Mouse (Mus musculus): ENCODE data around the gene Ttll11. TPM values are rescaled to one million over a fixed set of nuclear protein-coding genes. Genes with fewer than 3 reads are reported as not detected.
A peak's percentile ranks its signal among the peaks of the same experiment; 100 is the strongest.

The Ttll11 gene
- polyA plus RNA-seq, 1 experiment from 2014 or later, result 1.2 TPM

DNA sequence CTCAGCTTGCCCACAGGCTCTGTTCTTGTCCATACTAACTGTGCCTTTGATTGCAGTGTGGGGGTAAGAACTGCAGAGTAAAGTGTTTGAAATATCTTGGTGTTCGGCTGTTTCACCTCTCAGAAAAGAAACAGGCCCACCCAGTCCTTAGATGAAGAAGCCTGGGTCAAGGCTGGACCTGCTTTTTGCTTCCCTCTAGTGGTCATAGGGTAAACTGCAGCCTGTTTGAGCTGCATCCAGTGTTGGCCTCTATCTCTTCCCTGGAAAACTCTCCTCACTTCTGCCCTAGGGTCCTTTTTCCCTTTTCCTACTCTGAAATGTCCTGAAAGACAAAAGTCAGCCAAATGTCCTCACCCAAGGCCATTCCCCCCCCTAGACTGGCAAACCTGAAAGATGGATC, 28.4 kb upstream of the Ttll11 start:
- Histone ChIP-seq H3K9ac (no peak overlapping the region), H3K27me3 (ENCODE audit: insufficient read depth, low read length) (peaks cover 9% of the 10 kb centered on the region), H3K36me3 (ENCODE audit: insufficient read depth) (no peaks in the 10 kb centered on the region), H3K4me3 (ENCODE audit: low read depth, low read length) (no peak overlapping the region), H3K9me3 (ENCODE audit: low read depth, low read length) (no peaks in the 10 kb centered on the region), H3K4me2 (no peak overlapping the region), H3K4me1 (ENCODE audit: insufficient read depth) (no peaks in the 10 kb centered on the region; the same call in 1 of the 2 replicates), H3K27ac (ENCODE audit: low read depth) (no peak overlapping the region)
- 22% methylated on average over 1 of the region's 1 CpGs for WGBS
- DNase-seq (peak; percentile 84), ATAC-seq (ENCODE audit: insufficient read depth) (no peak)
- peak; percentile 86 for TF ChIP-seq CTCF (IDR thresholded peaks at IDR 0.05; ENCODE audit: low read depth)

DNA sequence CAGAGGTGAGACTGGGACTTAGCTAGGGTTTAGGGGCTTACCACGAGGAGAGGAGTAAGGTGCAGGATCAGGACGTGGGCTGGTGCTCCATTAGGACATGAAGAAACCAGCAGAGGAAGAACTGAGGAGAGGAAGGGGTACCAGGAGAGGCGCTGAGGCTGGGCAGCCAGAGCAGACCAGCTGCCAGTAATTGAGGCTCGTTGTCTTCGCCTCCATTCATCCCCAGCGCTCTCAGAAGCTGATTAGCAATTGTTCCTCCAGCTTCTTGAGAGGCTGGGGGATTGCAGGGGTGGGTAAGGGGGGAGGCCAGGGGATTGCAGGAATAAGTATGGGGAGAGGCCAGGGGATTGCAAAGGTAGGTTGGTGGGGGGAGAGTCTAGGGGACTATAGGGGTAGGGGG, 22.5 kb upstream of the Ttll11 start:
- H3K4me3 ChIP-seq (ENCODE audit: low read depth, low read length), result no peak overlapping the region
- H3K9ac ChIP-seq, result no peak overlapping the region
- 41% methylated on average over 6 of the region's 6 CpGs for WGBS
- no peaks in the 10 kb centered on the region for H3K27me3 ChIP-seq (ENCODE audit: insufficient read depth, low read length)
- H3K4me2 ChIP-seq, result no peak overlapping the region
- H3K4me1 ChIP-seq (ENCODE audit: insufficient read depth), result no peaks in the 10 kb centered on the region
- H3K27ac ChIP-seq (ENCODE audit: low read depth), result no peak overlapping the region
- H3K9me3 ChIP-seq (ENCODE audit: low read depth, low read length), result no peaks in the 10 kb centered on the region
- DNase-seq (no peak), ATAC-seq (ENCODE audit: insufficient read depth) (no peak)
- TF ChIP-seq CTCF (IDR thresholded peaks at IDR 0.05; ENCODE audit: low read depth), result no peak
- no peaks in the 10 kb centered on the region for H3K36me3 ChIP-seq (ENCODE audit: insufficient read depth)

DNA sequence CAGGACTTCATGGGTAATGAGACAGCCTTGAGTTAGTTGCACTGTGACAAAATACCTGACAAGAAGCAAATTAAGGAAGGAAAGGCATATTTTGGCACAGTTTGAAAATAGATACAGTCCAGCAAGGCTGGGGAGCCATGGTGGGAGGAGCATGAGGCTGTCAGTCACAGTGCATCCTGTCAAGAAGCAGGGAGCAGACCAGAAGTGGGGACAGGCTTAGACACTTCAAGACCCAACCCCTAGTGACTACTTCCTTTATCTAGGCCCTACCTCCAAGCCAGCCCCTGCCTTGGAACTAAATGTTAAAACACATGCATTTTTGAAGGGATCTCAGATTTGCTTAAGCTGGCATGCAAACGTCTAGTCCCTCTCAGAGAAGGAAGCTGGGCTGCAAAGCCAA, 20.7 kb upstream of the Ttll11 start:
- no peak overlapping the region for H3K4me2 ChIP-seq
- 23% methylated on average over 1 of the region's 1 CpGs for WGBS
- ATAC-seq (ENCODE audit: insufficient read depth) (no peak), DNase-seq (no peak)
- H3K27ac ChIP-seq (ENCODE audit: low read depth), result no peak overlapping the region
- no peaks in the 10 kb centered on the region for H3K27me3 ChIP-seq (ENCODE audit: insufficient read depth, low read length)
- H3K9me3 ChIP-seq (ENCODE audit: low read depth, low read length), result no peaks in the 10 kb centered on the region
- no peak for TF ChIP-seq CTCF (IDR thresholded peaks at IDR 0.05; ENCODE audit: low read depth)
- H3K36me3 ChIP-seq (ENCODE audit: insufficient read depth), result no peaks in the 10 kb centered on the region
- no peak overlapping the region for H3K4me3 ChIP-seq (ENCODE audit: low read depth, low read length)
- no peaks in the 10 kb centered on the region for H3K4me1 ChIP-seq (ENCODE audit: insufficient read depth)
- H3K9ac ChIP-seq, result no peak overlapping the region

DNA sequence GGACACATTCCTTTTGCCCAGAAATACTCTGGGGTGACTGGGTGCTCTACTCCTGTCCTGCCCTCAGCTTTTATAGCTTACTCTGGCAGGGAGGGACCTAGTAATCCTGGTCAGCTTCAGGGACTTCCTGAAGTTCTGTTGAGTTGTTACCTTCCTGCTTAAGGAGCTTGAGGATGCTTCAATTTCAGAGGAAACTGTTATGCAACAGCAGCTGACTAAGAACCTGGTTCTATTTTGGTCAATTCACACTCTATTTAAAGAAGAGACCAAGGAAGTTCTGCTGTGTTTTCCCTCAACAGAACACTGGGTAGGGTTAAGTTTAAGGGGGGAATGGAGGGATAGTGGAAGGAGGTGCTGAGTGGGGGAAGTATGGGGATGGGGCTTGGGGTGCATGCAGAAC, 19.5 kb upstream of the Ttll11 start:
- Histone ChIP-seq H3K9ac (no peak overlapping the region), H3K27ac (ENCODE audit: low read depth) (no peak overlapping the region), H3K4me3 (ENCODE audit: low read depth, low read length) (no peak overlapping the region), H3K36me3 (ENCODE audit: insufficient read depth) (no peaks in the 10 kb centered on the region), H3K9me3 (ENCODE audit: low read depth, low read length) (no peaks in the 10 kb centered on the region), H3K27me3 (ENCODE audit: insufficient read depth, low read length) (no peaks in the 10 kb centered on the region), H3K4me2 (no peak overlapping the region), H3K4me1 (ENCODE audit: insufficient read depth) (no peaks in the 10 kb centered on the region)
- DNase-seq, result no peak
- no peak for TF ChIP-seq CTCF (IDR thresholded peaks at IDR 0.05; ENCODE audit: low read depth)
- no peak for ATAC-seq (ENCODE audit: insufficient read depth)

DNA sequence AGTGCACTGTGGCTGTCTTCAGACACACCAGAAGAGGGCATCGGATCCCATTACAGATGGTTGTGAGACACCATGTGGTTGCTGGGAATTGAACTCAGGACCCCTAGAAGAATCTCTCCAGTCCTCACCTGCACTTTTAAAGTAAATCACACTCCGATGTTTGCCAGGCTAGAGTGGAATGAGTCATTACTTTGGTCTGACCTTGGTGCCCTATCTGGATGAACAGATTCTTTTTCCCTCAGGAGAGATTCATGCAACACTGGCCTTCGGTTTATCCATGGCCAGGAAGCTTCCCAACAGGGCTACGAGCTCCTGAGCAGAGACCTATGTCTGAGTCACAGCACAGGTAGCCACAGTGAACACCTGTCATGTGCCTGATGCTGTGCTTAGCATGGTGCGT, 18.7 kb upstream of the Ttll11 start:
- no peaks in the 10 kb centered on the region for H3K9me3 ChIP-seq (ENCODE audit: low read depth, low read length)
- H3K4me1 ChIP-seq (ENCODE audit: insufficient read depth), result no peaks in the 10 kb centered on the region
- no peak overlapping the region for H3K9ac ChIP-seq
- no peak for DNase-seq
- ATAC-seq (ENCODE audit: insufficient read depth), result no peak
- no peak overlapping the region for H3K4me3 ChIP-seq (ENCODE audit: low read depth, low read length)
- TF ChIP-seq CTCF (IDR thresholded peaks at IDR 0.05; ENCODE audit: low read depth), result no peak
- H3K4me2 ChIP-seq, result no peak overlapping the region
- WGBS, result 75% methylated on average over 5 of the region's 5 CpGs
- no peaks in the 10 kb centered on the region for H3K27me3 ChIP-seq (ENCODE audit: insufficient read depth, low read length)
- no peaks in the 10 kb centered on the region for H3K36me3 ChIP-seq (ENCODE audit: insufficient read depth)
- no peak overlapping the region for H3K27ac ChIP-seq (ENCODE audit: low read depth)

DNA sequence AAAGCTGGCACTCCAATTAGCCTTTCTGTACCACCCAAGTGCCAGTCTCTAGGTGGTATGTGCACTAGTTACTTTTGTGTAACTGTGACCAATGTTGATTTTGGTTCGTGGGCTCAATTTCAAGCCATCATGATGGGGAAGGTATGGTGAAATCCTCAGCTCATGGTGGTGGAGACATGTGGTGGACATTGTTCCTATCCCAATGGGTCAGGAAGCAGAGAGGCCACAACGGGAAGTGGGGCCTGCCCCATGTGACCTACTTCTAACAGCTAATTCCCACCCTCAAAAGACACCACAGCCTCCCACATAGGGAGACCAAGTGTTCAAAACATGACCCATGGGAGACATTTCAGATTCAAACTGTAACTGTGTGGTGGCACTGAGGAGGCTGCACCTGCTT, 17.0 kb upstream of the Ttll11 start:
- whole genome bisulfite sequencing, result 66% methylated on average over 2 of the region's 2 CpGs
- no peak overlapping the region for H3K27ac ChIP-seq (ENCODE audit: low read depth)
- H3K4me2 ChIP-seq, result no peak overlapping the region
- DNase-seq (no peak), ATAC-seq (ENCODE audit: insufficient read depth) (no peak)
- H3K4me1 ChIP-seq (ENCODE audit: insufficient read depth), result no peaks in the 10 kb centered on the region
- no peak overlapping the region for H3K9ac ChIP-seq
- no peaks in the 10 kb centered on the region for H3K36me3 ChIP-seq (ENCODE audit: insufficient read depth)
- no peak overlapping the region for H3K4me3 ChIP-seq (ENCODE audit: low read depth, low read length)
- H3K27me3 ChIP-seq (ENCODE audit: insufficient read depth, low read length), result no peaks in the 10 kb centered on the region
- H3K9me3 ChIP-seq (ENCODE audit: low read depth, low read length), result no peaks in the 10 kb centered on the region
- TF ChIP-seq CTCF (IDR thresholded peaks at IDR 0.05; ENCODE audit: low read depth), result no peak

DNA sequence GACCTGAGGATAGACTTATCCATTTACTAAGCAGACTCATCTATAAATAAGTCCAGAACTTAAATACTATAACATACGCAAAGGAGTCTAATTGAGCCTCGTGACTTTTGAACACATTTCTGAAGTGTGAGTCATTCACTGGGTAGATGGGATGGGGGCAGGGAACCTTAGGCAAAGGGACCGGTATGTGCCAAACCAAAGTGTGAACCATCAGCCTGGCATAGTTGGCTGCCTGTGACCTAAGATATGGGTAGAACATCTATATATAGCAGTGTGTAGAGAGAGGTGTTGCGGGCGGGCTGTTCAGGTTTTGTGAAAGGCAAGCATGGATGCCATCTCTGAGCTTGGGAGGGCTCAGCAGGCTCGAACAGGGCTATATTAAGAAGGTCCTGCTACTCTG, 14.6 kb upstream of the Ttll11 start:
- TF ChIP-seq CTCF (IDR thresholded peaks at IDR 0.05; ENCODE audit: low read depth), result no peak
- Histone ChIP-seq H3K9me3 (ENCODE audit: low read depth, low read length) (no peaks in the 10 kb centered on the region), H3K4me3 (ENCODE audit: low read depth, low read length) (no peak overlapping the region), H3K36me3 (ENCODE audit: insufficient read depth) (no peaks in the 10 kb centered on the region), H3K27ac (ENCODE audit: low read depth) (no peak overlapping the region), H3K4me2 (no peak overlapping the region), H3K27me3 (ENCODE audit: insufficient read depth, low read length) (no peaks in the 10 kb centered on the region), H3K4me1 (ENCODE audit: insufficient read depth) (no peaks in the 10 kb centered on the region), H3K9ac (no peak overlapping the region)
- no peak for DNase-seq
- 64% methylated on average over 6 of the region's 6 CpGs for WGBS
- ATAC-seq (ENCODE audit: insufficient read depth), result no peak

DNA sequence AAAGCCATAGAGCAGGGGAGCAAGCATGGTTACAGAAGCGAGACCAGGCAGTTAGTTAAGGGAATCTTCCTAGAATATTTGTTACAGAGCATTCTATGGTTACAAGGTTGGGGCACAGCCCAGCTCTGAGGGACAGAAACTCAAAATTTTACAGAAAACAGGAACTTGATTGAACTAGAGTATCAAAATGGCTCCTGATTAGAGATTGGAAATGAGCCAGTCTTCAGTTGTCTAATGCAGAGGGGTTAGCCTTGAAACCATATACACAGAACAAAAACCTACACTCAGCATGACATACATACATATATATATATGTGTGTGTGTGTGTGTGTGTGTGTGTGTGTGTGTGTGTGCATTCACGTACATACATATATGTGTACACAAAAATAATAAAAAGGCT, 13.8 kb upstream of the Ttll11 start:
- ATAC-seq (ENCODE audit: insufficient read depth) (no peak), DNase-seq (no peak)
- H3K36me3 ChIP-seq (ENCODE audit: insufficient read depth), result no peaks in the 10 kb centered on the region
- H3K4me3 ChIP-seq (ENCODE audit: low read depth, low read length), result no peak overlapping the region
- no peaks in the 10 kb centered on the region for H3K27me3 ChIP-seq (ENCODE audit: insufficient read depth, low read length)
- 77% methylated on average over 2 of the region's 2 CpGs for WGBS
- H3K27ac ChIP-seq (ENCODE audit: low read depth), result no peak overlapping the region
- no peak overlapping the region for H3K4me2 ChIP-seq
- no peak overlapping the region for H3K9ac ChIP-seq
- H3K9me3 ChIP-seq (ENCODE audit: low read depth, low read length), result no peaks in the 10 kb centered on the region
- TF ChIP-seq CTCF (IDR thresholded peaks at IDR 0.05; ENCODE audit: low read depth), result no peak
- no peaks in the 10 kb centered on the region for H3K4me1 ChIP-seq (ENCODE audit: insufficient read depth)
